Mouse (Mus musculus) kidney, adult 2 months (tissue): Measurements from ENCODE around the gene Zfp609.

Source experiments
- CTCF ChIP-seq: fragments of 200-500 bp; conservative IDR thresholded peaks from 2 replicates; pipeline ENCODE4 v1.5.1; 2011; ENCODE audit warnings: low read depth, mild to moderate bottlenecking, control low read depth, low read length, moderate library complexity, mixed read lengths; ENCODE audit not compliant: insufficient read depth, insufficient read length
- POLR2A ChIP-seq: fragments of 200-500 bp; IDR thresholded peaks from one replicate; pipeline ENCODE4 v1.6.1; 2011; ENCODE audit warnings: low read depth, low read length, control low read depth

DNA sequence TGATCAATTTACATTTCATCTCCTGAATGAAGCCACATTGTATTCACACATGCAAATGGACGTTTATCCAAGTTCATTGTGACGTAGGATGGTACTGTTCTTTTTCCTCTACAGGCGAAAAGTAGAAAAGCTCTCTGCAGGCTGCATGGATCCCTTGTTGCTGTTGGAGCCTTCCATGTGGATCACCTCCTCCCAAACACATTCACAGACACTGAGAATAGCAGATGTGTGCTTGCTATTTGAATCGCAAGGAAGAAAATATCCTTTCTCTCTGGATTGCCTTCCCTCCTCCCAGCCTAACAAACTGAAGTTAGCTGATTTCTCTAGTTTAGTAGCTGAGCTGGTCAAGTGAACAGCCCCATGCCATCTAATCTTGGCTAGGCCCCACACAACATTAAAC lies 2.9 kb upstream of the Zfp609 start:
- TF ChIP-seq POLR2A = no peak
- no peak for TF ChIP-seq CTCF
